Mouse (Mus musculus) adrenal gland, adult 2 months (tissue): Measurements from ENCODE around the gene Plekhm3. TPM values are rescaled to one million over a fixed set of nuclear protein-coding genes. Genes with fewer than 3 reads are reported as not detected.

ENCODE experiments used
- DNase-seq: peaks from one replicate; pipeline ENCODE4 v3.0.0; 2021
- polyA plus RNA-seq: library from polyadenylated mRNA; depleted of rRNA; stranded (reverse); fragments of >200 nt; gene quantifications from 2 replicates; pipeline ENCODE4 v1.2.3, GENCODE M21; 2012
- total RNA-seq, 2 experiments: library from RNA; stranded (reverse); gene quantifications; 2 replicates each; pipeline ENCODE4 v1.2.3; 2021

The Plekhm3 gene
- total and polyA plus RNA-seq, 3 experiments: 3.8 to 21.4 (median 12.7) TPM

GRCm38 (mm10) chr1:64927437-64928274 lies 29.0 kb downstream of the Plekhm3 start:
- DNase-seq: peak; percentile 10

GRCm38 (mm10) chr1:64925594-64925993 lies 31.0 kb downstream of the Plekhm3 start:
- no peak for DNase-seq

GRCm38 (mm10) chr1:64924283-64924682 lies 32.3 kb downstream of the Plekhm3 start:
- no peak for DNase-seq

- peak; percentile 28 for DNase-seq
Measured at GRCm38 (mm10) chr1:64918810-64919528, 37.7 kb downstream of the Plekhm3 start.

- no peak for DNase-seq
Measured at GRCm38 (mm10) chr1:64917966-64918365, 38.7 kb downstream of the Plekhm3 start.

GRCm38 (mm10) chr1:64916884-64917507 lies 39.6 kb downstream of the Plekhm3 start:
- no peak for DNase-seq

GRCm38 (mm10) chr1:64914356-64914755 lies 42.3 kb downstream of the Plekhm3 start:
- no peak for DNase-seq

- DNase-seq: no peak
Measured at GRCm38 (mm10) chr1:64907740-64908139, 48.9 kb downstream of the Plekhm3 start.

- DNase-seq: no peak
Measured at GRCm38 (mm10) chr1:64906226-64906625, 50.4 kb downstream of the Plekhm3 start.

- DNase-seq: no peak
Measured at GRCm38 (mm10) chr1:64903415-64903814, 53.2 kb downstream of the Plekhm3 start.

GRCm38 (mm10) chr1:64902804-64903203 lies 53.8 kb downstream of the Plekhm3 start:
- DNase-seq: no peak

GRCm38 (mm10) chr1:64899763-64900162 lies 56.9 kb downstream of the Plekhm3 start:
- DNase-seq: no peak

- no peak for DNase-seq
Measured at GRCm38 (mm10) chr1:64897485-64897884, 59.1 kb downstream of the Plekhm3 start.

GRCm38 (mm10) chr1:64893806-64894205 lies 62.8 kb downstream of the Plekhm3 start:
- peak; percentile 44 for DNase-seq

GRCm38 (mm10) chr1:64891332-64891731 lies 65.3 kb downstream of the Plekhm3 start:
- DNase-seq: no peak

GRCm38 (mm10) chr1:64887502-64888203 lies 69.0 kb downstream of the Plekhm3 start:
- no peak for DNase-seq

GRCm38 (mm10) chr1:64886718-64887117 lies 69.9 kb downstream of the Plekhm3 start:
- DNase-seq: no peak

GRCm38 (mm10) chr1:64885328-64885727 lies 71.3 kb downstream of the Plekhm3 start:
- no peak for DNase-seq

- no peak for DNase-seq
Measured at GRCm38 (mm10) chr1:64884007-64884406, 72.6 kb downstream of the Plekhm3 start.

- no peak for DNase-seq
Measured at GRCm38 (mm10) chr1:64880613-64881012, 76.0 kb downstream of the Plekhm3 start.

- DNase-seq: no peak
Measured at GRCm38 (mm10) chr1:64878795-64879240, 77.8 kb downstream of the Plekhm3 start.

GRCm38 (mm10) chr1:64876276-64876675 lies 80.3 kb downstream of the Plekhm3 start:
- DNase-seq: peak; percentile 39
